Mouse (Mus musculus): Measurements from ENCODE around the gene Ccdc150. TPM values are rescaled to one million over a fixed set of nuclear protein-coding genes. Genes with fewer than 3 reads are reported as not detected.

Ccdc150 gene
- polyA plus RNA-seq, 1 experiment from 2014 or later = 0.62 TPM

- H3K27ac ChIP-seq (replicated peaks; ENCODE audit: low read depth, low read length) = no peak overlapping the region
- H3K36me3 ChIP-seq (replicated peaks; ENCODE audit: control insufficient read depth, insufficient read depth, low read depth, low read length) = peaks cover 3% of the 10 kb centered on the region
- ATAC-seq (replicated peaks; ENCODE audit: insufficient number of reproducible peaks, low FRiP score, low TSS enrichment, low read depth) (no peak), DNase-seq (ENCODE audit: low spot score) (no peak)
- no peaks in the 10 kb centered on the region for H3K4me1 ChIP-seq (ENCODE audit: control insufficient read depth, insufficient read depth, low read length)
- H3K4me3 ChIP-seq (ENCODE audit: low read depth, low read length) = no peak overlapping the region
- no peak overlapping the region for H3K9ac ChIP-seq (replicated peaks; ENCODE audit: low read length)
- H3K27me3 ChIP-seq (ENCODE audit: control insufficient read depth, insufficient read depth, low read length) = no peaks in the 10 kb centered on the region
- no peak overlapping the region for H3K4me2 ChIP-seq (ENCODE audit: low read depth, low read length)
- H3K9me3 ChIP-seq (replicated peaks; ENCODE audit: control insufficient read depth, low read length) = no peaks in the 10 kb centered on the region
These were observed 152.3 kb downstream of the Ccdc150 start for GRCm38 (mm10) chr1:54402736-54403135.

Other genes with a start within 250 kb of the Ccdc150 start
- gene Hecw2, start 55.5 kb upstream of the Ccdc150 start, polyA plus RNA-seq (2014; fragmentation: Nextera tagmentation; extraction: Ambion mirVana) = 2.7 and 3.0 TPM in 2 replicates
- 36.7 and 42.7 TPM in 2 replicates for gene Gtf3c3, start 188.3 kb downstream of the Ccdc150 start, polyA plus RNA-seq (2014; fragmentation: Nextera tagmentation; extraction: Ambion mirVana)

Data from embryonic facial prominence, embryonic 11.5 days (tissue).